13 mouse cellular contexts compared by ENCODE assay signal in the genomic region with DNA sequence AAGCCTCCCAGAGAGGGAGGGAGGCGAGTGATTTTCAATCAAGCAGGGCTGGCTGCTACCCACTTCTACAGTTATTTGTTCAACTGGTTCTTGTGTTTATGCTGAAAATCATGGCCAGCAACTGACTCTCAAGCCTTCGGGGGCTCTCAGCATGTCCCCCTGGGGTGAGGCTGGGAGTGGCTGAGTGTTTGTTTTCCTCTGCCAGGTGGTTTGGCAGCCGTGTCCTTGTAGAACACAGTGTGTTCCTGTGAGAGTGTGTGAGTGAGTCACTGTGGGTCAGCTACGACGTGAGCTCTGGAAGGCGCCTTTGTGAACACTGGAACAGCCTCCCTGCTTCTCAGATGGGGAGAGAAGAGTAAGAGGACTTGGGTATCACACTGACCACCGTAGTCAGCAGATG. TPM values are rescaled to one million over a fixed set of nuclear protein-coding genes. Genes with fewer than 3 reads are reported as not detected.
DNase-seq lines count a peak whose midpoint lies in the region; ATAC-seq and TF ChIP-seq lines count a peak whose summit lies in the region.
"Had no signal": no experiment of that assay in that cellular context is flagged by ENCODE, and none has a peak within 500 bp of the region (broad histone marks: within the 10 kb centered on the region; RNA-seq: fewer than 3 reads in every experiment).

No protein-coding gene starts in this region.

- no peak for ATAC-seq in intestine, embryonic 16.5 days
- ATAC-seq in midbrain, postnatal 0 days (ENCODE audit: low FRiP score): no peak

- no peak overlapping the region for H3K4me3 ChIP-seq in intestine, embryonic 16.5 days (ENCODE audit: low read length)
- H3K4me3 ChIP-seq in midbrain, postnatal 0 days (ENCODE audit: low read depth, low read length): no peak overlapping the region

- no peak overlapping the region for H3K4me2 ChIP-seq in intestine, embryonic 16.5 days (ENCODE audit: low read depth, low read length)
- no peak overlapping the region for H3K4me2 ChIP-seq in midbrain, postnatal 0 days (ENCODE audit: low read depth, low read length, poor library complexity, severe bottlenecking)

- H3K27me3 ChIP-seq in intestine, embryonic 16.5 days (replicated peaks; ENCODE audit: control insufficient read depth, insufficient read depth, low read length): no peaks in the 10 kb centered on the region
- no peaks in the 10 kb centered on the region for H3K27me3 ChIP-seq in midbrain, postnatal 0 days (ENCODE audit: insufficient read depth, low read length)

- no peak for TF ChIP-seq CTCF in midbrain, postnatal 0 days (IDR thresholded peaks at IDR 0.05)

- no peaks in the 10 kb centered on the region for H3K9me3 ChIP-seq in intestine, embryonic 16.5 days (ENCODE audit: control insufficient read depth, low read length)
- H3K9me3 ChIP-seq in midbrain, postnatal 0 days (ENCODE audit: low read length): 0 out of 2 replicates have a peak, but pooled peaks cover 3% of the 10 kb centered on the region
- H3K9me3 ChIP-seq: G1E had no signal

- no peak overlapping the region for H3K27ac ChIP-seq in intestine, embryonic 16.5 days (ENCODE audit: low read length)
- H3K27ac ChIP-seq in midbrain, postnatal 0 days (ENCODE audit: low read depth, low read length): no peak overlapping the region

- H3K4me1 ChIP-seq in intestine, embryonic 16.5 days (ENCODE audit: control insufficient read depth, insufficient read depth, low read length): no peaks in the 10 kb centered on the region
- no peaks in the 10 kb centered on the region for H3K4me1 ChIP-seq in midbrain, postnatal 0 days (ENCODE audit: insufficient read depth, low read length)

- no peak overlapping the region for H3K9ac ChIP-seq in intestine, embryonic 16.5 days (ENCODE audit: low read depth, low read length)
- H3K9ac ChIP-seq in midbrain, postnatal 0 days (replicated peaks; ENCODE audit: low read length, poor library complexity, severe bottlenecking): no peak overlapping the region

- 61% methylated on average over 7 of the region's 7 CpGs for WGBS in intestine, embryonic 16.5 days
- WGBS in midbrain, postnatal 0 days: 65% methylated on average over 7 of the region's 7 CpGs

- DNase-seq in kidney, adult 18-20 months: peak; percentile 28
- no peak for DNase-seq in kidney, postnatal 14 days
- peak; percentile 38 for DNase-seq in adrenal gland, postnatal 10 days
- DNase-seq in heart, postnatal 14 days: peak; percentile 40 to 62
- peak; percentile 90 for DNase-seq in lung, postnatal 36 days
- DNase-seq in midbrain, postnatal 0 days (ENCODE audit: low spot score): no peak
- DNase-seq in spleen, adult 12 weeks (ENCODE audit: low spot score): no peak

- intact Hi-C loops in heart, postnatal 14 days (cut with DNase I): loop anchor here (5.0 kb wide), 1 partner anchor 88 kb away; no protein-coding TSS in a partner anchor

- H3K36me3 ChIP-seq in intestine, embryonic 16.5 days (ENCODE audit: control insufficient read depth, insufficient read depth, low read length): no peaks in the 10 kb centered on the region
- H3K36me3 ChIP-seq in midbrain, postnatal 0 days (ENCODE audit: insufficient read depth, low read length): no peaks in the 10 kb centered on the region
- H3K36me3 ChIP-seq: G1E had no signal

RNA-seq across cellular contexts. Expression of a gene that starts 35.1 kb away (rescaled TPM):
- total RNA-seq in adrenal gland, postnatal 10 days (2021): not detected
- not detected for total RNA-seq in heart, postnatal 14 days (2021)
- not detected in 2 replicates for polyA plus RNA-seq in intestine, embryonic 16.5 days (2015; fragmentation: Nextera tagmentation; extraction: Ambion mirVana)
- total RNA-seq in midbrain, postnatal 0 days (2014; rRNA removed): not detected in 2 replicates
- not detected in 2 replicates for polyA plus RNA-seq in midbrain, postnatal 0 days (2015; fragmentation: Nextera tagmentation; extraction: Ambion mirVana)
- total RNA-seq: common myeloid progenitor, adult 5-6 weeks; granulocyte monocyte progenitor cell, adult 5-6 weeks; layer of hippocampus, postnatal 14 days; megakaryocyte progenitor cell, adult 5-6 weeks had no signal
- polyA plus RNA-seq: G1E had no signal

Comparison
In these comparisons a context has a peak if more than half of its experiments do, and no peak if none do; other contexts are left out.
1. DNase-seq: peak in kidney, adult 18-20 months (single experiment), adrenal gland, postnatal 10 days (single experiment), heart, postnatal 14 days (2 of 2) and lung, postnatal 36 days (single experiment); none in kidney, postnatal 14 days (single experiment), midbrain, postnatal 0 days (single experiment) and spleen, adult 12 weeks (single experiment).